Mouse (Mus musculus) heart, adult 2 months (tissue): Measurements from ENCODE around the gene Ormdl2.

Experiments
- CTCF ChIP-seq: fragments of 200-600 bp; IDR thresholded peaks from 2 replicates; pipeline ENCODE4 v1.8.1; 2022; ENCODE audit warnings: antibody characterized with exemption, mild to moderate bottlenecking, moderate library complexity
- EP300 ChIP-seq: fragments of 200-500 bp; IDR thresholded peaks from 2 replicates; pipeline ENCODE4 v1.6.1; 2011; ENCODE audit warnings: low read depth, low read length, control low read depth; ENCODE audit not compliant: insufficient read depth
- POLR2A ChIP-seq: fragments of 200-500 bp; IDR thresholded peaks from 2 replicates; pipeline ENCODE4 v1.6.1; 2011; ENCODE audit warnings: mild to moderate bottlenecking, low read depth, low read length, control low read depth; ENCODE audit not compliant: insufficient read depth

DNA sequence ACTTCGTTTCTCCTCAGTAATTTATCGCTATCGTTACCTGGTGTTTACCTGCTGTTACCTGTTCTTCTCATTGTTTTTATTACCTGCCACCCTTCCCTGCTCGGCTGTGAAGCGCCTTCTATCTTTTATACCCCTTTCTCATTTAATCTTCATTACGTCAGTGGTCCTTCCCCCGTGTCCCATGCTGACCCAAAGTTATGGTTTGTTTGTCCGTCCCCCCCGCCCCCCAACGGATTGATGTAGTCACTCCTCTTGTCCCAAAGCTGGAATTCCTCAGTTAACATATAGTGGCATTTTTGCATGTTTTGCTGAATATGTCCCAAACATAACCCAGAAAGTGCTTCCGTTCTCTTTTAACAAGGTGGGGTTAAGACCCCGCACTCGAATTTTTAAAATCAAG lies 690 bp upstream of the Ormdl2 start:
- TF ChIP-seq CTCF (no peak), POLR2A (no peak), EP300 (no peak)
